Mouse (Mus musculus): ENCODE measurements around the gene Adam1a. TPM values are rescaled to one million over a fixed set of nuclear protein-coding genes. Genes with fewer than 3 reads are reported as not detected.

Gene Adam1a
- total and polyA plus RNA-seq, 2 experiments = 1.4 to 2.8 TPM

GRCm38 (mm10) chr5:121500719-121501118 is 44.6 kb downstream of the Adam1a start:
- Histone ChIP-seq H3K36me3 (ENCODE audit: control insufficient read depth, insufficient read depth, low read length) (no peaks in the 10 kb centered on the region), H3K4me3 (ENCODE audit: insufficient read depth, low read depth, low read length) (no peak overlapping the region), H3K27ac (replicated peaks; ENCODE audit: insufficient read depth, low read depth, low read length) (no peak overlapping the region), H3K4me1 (ENCODE audit: control insufficient read depth, insufficient read depth, low read length) (no peaks in the 10 kb centered on the region), H3K9ac (ENCODE audit: low read depth, low read length) (no peak overlapping the region), H3K27me3 (ENCODE audit: control insufficient read depth, insufficient read depth, low read length) (no peaks in the 10 kb centered on the region), H3K79me2 (ENCODE audit: control insufficient read depth, insufficient read depth, low read length) (no peaks in the 10 kb centered on the region)
- DNase-seq (ENCODE audit: extremely low read depth, low read depth, low spot score) = no peak
- TF ChIP-seq POLR2A (IDR thresholded peaks at IDR 0.05; ENCODE audit: extremely low read depth, insufficient read depth, low read length) (no peak), CTCF (IDR thresholded peaks at IDR 0.05; ENCODE audit: low read depth, low read length) (no peak)
- WGBS = 47% methylated on average over 7 of the region's 7 CpGs

GRCm38 (mm10) chr5:121493305-121493704 is 52.0 kb downstream of the Adam1a start:
- H3K36me3 ChIP-seq (ENCODE audit: control insufficient read depth, insufficient read depth, low read length) = no peaks in the 10 kb centered on the region
- H3K27me3 ChIP-seq (ENCODE audit: control insufficient read depth, insufficient read depth, low read length) = no peaks in the 10 kb centered on the region
- TF ChIP-seq POLR2A (IDR thresholded peaks at IDR 0.05; ENCODE audit: extremely low read depth, insufficient read depth, low read length) (no peak), CTCF (IDR thresholded peaks at IDR 0.05; ENCODE audit: low read depth, low read length) (no peak)
- no peaks in the 10 kb centered on the region for H3K4me1 ChIP-seq (ENCODE audit: control insufficient read depth, insufficient read depth, low read length)
- H3K79me2 ChIP-seq (ENCODE audit: control insufficient read depth, insufficient read depth, low read length) = no peaks in the 10 kb centered on the region
- H3K4me3 ChIP-seq (ENCODE audit: insufficient read depth, low read depth, low read length) = no peak overlapping the region
- 74% methylated on average over 8 of the region's 8 CpGs for WGBS
- H3K27ac ChIP-seq (replicated peaks; ENCODE audit: insufficient read depth, low read depth, low read length) = no peak overlapping the region
- DNase-seq (ENCODE audit: extremely low read depth, low read depth, low spot score) = no peak
- no peak overlapping the region for H3K9ac ChIP-seq (ENCODE audit: low read depth, low read length)

GRCm38 (mm10) chr5:121484801-121485200 is 60.5 kb downstream of the Adam1a start:
- no peak for TF ChIP-seq POLR2A (IDR thresholded peaks at IDR 0.05; ENCODE audit: extremely low read depth, insufficient read depth, low read length)
- no peak for TF ChIP-seq CTCF (IDR thresholded peaks at IDR 0.05; ENCODE audit: low read depth, low read length)
- 30% methylated on average over 5 of the region's 5 CpGs for WGBS
- no peaks in the 10 kb centered on the region for H3K27me3 ChIP-seq (ENCODE audit: control insufficient read depth, insufficient read depth, low read length)

GRCm38 (mm10) chr5:121477680-121478079 is 67.6 kb downstream of the Adam1a start:
- no peak overlapping the region for H3K9ac ChIP-seq (ENCODE audit: low read depth, low read length)
- no peak overlapping the region for H3K27ac ChIP-seq (replicated peaks; ENCODE audit: insufficient read depth, low read depth, low read length)
- WGBS = 35% methylated on average over 3 of the region's 3 CpGs
- no peaks in the 10 kb centered on the region for H3K79me2 ChIP-seq (ENCODE audit: control insufficient read depth, insufficient read depth, low read length)
- H3K4me3 ChIP-seq (ENCODE audit: insufficient read depth, low read depth, low read length) = no peak overlapping the region
- H3K27me3 ChIP-seq (ENCODE audit: control insufficient read depth, insufficient read depth, low read length) = no peaks in the 10 kb centered on the region
- no peaks in the 10 kb centered on the region for H3K36me3 ChIP-seq (ENCODE audit: control insufficient read depth, insufficient read depth, low read length)
- DNase-seq (ENCODE audit: extremely low read depth, low read depth, low spot score) = peak; percentile 61
- no peak for TF ChIP-seq POLR2A (IDR thresholded peaks at IDR 0.05; ENCODE audit: extremely low read depth, insufficient read depth, low read length)
- TF ChIP-seq CTCF (IDR thresholded peaks at IDR 0.05; ENCODE audit: low read depth, low read length) = peak; percentile 31
- no peaks in the 10 kb centered on the region for H3K4me1 ChIP-seq (ENCODE audit: control insufficient read depth, insufficient read depth, low read length)

More at GRCm38 (mm10) chr5:121484801-121485200, 60.5 kb downstream of the Adam1a start:
- Histone ChIP-seq H3K4me1 (ENCODE audit: control insufficient read depth, insufficient read depth, low read length) (no peaks in the 10 kb centered on the region), H3K9ac (ENCODE audit: low read depth, low read length) (no peak overlapping the region), H3K36me3 (ENCODE audit: control insufficient read depth, insufficient read depth, low read length) (no peaks in the 10 kb centered on the region), H3K27ac (replicated peaks; ENCODE audit: insufficient read depth, low read depth, low read length) (no peak overlapping the region), H3K4me3 (ENCODE audit: insufficient read depth, low read depth, low read length) (no peak overlapping the region), H3K79me2 (ENCODE audit: control insufficient read depth, insufficient read depth, low read length) (no peaks in the 10 kb centered on the region)
- DNase-seq (ENCODE audit: extremely low read depth, low read depth, low spot score) = peak; percentile 8

- WGBS = 89% methylated on average over 1 of the region's 1 CpGs
- no peaks in the 10 kb centered on the region for H3K36me3 ChIP-seq (ENCODE audit: control insufficient read depth, insufficient read depth, low read length)
- no peak for DNase-seq (ENCODE audit: extremely low read depth, low read depth, low spot score)
- no peak for TF ChIP-seq POLR2A (IDR thresholded peaks at IDR 0.05; ENCODE audit: extremely low read depth, insufficient read depth, low read length)
- no peak for TF ChIP-seq CTCF (IDR thresholded peaks at IDR 0.05; ENCODE audit: low read depth, low read length)
- no peaks in the 10 kb centered on the region for H3K4me1 ChIP-seq (ENCODE audit: control insufficient read depth, insufficient read depth, low read length)
- no peaks in the 10 kb centered on the region for H3K27me3 ChIP-seq (ENCODE audit: control insufficient read depth, insufficient read depth, low read length)
- no peak overlapping the region for H3K4me3 ChIP-seq (ENCODE audit: insufficient read depth, low read depth, low read length)
- H3K27ac ChIP-seq (replicated peaks; ENCODE audit: insufficient read depth, low read depth, low read length) = no peak overlapping the region
- H3K79me2 ChIP-seq (ENCODE audit: control insufficient read depth, insufficient read depth, low read length) = no peaks in the 10 kb centered on the region
- H3K9ac ChIP-seq (ENCODE audit: low read depth, low read length) = no peak overlapping the region
Measured at GRCm38 (mm10) chr5:121476040-121476439, 69.2 kb downstream of the Adam1a start.

- no peak for TF ChIP-seq CTCF (IDR thresholded peaks at IDR 0.05; ENCODE audit: low read depth, low read length)
- no peak for TF ChIP-seq POLR2A (IDR thresholded peaks at IDR 0.05; ENCODE audit: extremely low read depth, insufficient read depth, low read length)
- 73% methylated on average over 7 of the region's 7 CpGs for WGBS
- Histone ChIP-seq H3K27me3 (ENCODE audit: control insufficient read depth, insufficient read depth, low read length) (no peaks in the 10 kb centered on the region), H3K27ac (replicated peaks; ENCODE audit: insufficient read depth, low read depth, low read length) (no peak overlapping the region), H3K79me2 (ENCODE audit: control insufficient read depth, insufficient read depth, low read length) (no peaks in the 10 kb centered on the region), H3K36me3 (ENCODE audit: control insufficient read depth, insufficient read depth, low read length) (no peaks in the 10 kb centered on the region), H3K4me1 (ENCODE audit: control insufficient read depth, insufficient read depth, low read length) (no peaks in the 10 kb centered on the region), H3K9ac (ENCODE audit: low read depth, low read length) (no peak overlapping the region), H3K4me3 (ENCODE audit: insufficient read depth, low read depth, low read length) (no peak overlapping the region)
- DNase-seq (ENCODE audit: extremely low read depth, low read depth, low spot score) = no peak
Measured at GRCm38 (mm10) chr5:121474610-121475009, 70.7 kb downstream of the Adam1a start.
